Mouse (Mus musculus) kidney, postnatal 4 days (tissue): Measurements from ENCODE around the gene H2-Eb2.

Experiments
- DNase-seq, 2 experiments: peaks; one replicate each; pipeline ENCODE4 v3.0.0; 2021; ENCODE audit warnings: mixed read lengths in 2 of 2

Gene H2-Eb2

DNA sequence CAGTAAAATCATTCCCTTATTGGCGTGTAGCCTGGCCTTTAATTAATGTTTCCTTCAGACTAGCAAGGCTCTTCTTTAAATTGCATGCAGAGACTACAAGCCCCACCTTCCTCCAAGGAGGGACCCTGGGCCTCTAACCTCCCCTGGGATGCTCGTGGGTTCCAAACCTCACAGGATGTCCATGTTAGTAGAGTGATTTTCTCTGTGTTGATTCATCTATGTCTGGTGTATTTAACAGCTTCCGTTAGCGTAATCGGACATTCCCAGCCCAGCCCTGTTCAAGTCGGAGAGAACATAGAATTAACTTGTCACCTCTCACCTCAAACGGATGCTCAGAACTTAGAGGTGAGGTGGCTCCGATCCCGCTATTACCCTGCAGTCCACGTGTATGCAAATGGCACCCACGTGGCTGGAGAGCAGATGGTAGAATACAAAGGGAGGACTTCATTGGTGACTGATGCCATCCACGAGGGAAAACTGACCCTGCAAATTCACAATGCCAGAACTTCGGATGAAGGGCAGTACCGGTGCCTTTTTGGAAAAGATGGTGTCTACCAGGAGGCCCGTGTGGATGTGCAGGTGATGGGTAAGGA, 37.6 kb downstream of the H2-Eb2 start:
- DNase-seq = no peak

DNA sequence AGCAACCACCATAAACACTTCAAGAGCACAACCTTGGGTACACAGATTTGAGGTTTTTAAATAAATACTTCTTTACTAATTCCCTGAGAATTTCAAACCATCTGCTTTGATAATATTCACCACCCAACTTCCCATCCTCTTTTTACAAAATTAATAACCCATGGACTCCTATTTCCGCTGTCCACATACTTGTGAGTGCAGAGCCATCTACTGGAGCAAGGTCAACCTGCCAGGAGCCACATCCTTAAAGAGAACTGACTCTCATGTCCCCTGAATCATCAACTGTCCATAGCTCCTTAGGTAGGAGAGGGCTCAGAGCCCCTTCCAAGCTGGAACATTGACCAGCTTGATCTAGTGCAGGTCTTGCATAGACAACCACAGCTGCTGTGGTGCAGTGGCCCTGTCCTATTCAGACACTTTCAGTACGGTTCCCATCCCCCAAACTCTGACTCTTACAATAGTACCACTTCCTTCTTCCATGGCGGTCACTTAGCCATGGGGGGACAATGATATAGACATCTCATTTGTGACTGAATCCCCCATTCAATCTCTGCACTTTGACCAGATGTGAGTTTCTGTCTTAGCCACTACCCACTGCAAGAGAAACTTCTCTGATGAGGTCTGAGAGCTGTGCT, 38.3 kb downstream of the H2-Eb2 start:
- DNase-seq = no peak

DNA sequence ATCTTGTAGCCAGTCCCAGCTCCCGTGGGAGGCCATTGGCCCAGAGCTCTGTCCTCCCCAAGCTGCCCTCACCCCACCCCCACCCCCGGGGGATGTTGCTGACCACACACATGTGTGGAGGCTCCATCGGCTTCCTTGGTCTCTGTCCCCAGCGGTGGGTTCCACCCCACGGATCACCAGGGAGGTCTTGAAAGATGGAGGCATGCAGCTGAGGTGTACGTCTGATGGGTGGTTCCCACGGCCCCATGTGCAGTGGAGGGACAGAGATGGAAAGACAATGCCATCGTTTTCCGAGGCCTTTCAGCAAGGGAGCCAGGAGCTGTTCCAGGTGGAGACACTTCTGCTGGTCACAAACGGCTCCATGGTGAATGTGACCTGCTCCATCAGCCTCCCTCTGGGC, 39.6 kb downstream of the H2-Eb2 start:
- peak in 1 of 2 experiments; percentile 12 for DNase-seq

DNA sequence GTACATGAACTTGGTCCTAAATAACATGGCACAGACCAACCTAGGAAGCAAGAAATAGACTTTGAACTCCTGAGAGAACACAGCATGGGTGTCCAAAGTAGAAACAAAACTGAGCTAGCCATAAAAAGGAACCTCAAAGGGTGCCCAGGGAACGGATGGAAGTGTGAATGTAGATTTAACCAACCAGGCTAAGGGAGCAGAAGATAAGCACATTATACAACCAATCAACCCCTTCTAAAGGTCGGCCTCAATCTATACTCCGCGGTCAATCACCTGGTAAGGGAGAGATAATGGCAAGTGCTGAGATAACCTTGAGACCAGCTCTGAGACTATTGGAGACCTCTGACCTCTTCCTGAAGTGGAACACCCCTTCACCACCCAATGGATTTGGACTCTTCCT, 45.1 kb downstream of the H2-Eb2 start:
- DNase-seq = no peak

DNA sequence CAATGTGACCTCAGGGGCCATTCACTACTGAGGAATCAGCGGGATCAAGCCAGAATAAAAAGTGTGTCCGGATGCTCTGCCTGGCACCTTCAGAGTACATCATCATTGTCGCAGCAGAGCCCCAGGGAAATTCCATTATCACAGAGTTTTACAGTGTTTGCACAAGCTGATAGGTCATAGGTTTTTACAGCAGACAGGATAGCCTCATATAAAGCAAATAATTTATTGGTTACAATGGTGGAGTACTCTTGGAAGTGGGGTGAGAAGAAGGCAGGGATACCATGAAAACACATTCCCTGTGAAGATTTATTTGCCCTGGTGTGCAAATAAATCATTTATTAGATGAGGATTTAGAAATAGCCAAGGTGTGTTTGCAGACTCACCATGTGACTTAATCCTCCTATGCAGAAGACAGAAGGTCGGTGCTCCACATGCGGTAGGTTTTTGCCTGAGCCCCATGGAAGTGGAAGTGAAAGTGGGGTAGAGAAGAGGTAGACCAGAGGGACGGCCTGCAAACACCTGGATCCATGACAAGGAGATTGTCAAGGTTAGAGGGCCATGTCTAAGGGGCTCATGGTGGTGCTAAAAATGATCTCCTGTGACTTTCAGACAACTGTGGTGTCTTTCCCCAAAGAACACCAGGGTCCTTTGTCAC, 47.7 kb downstream of the H2-Eb2 start:
- no peak for DNase-seq

DNA sequence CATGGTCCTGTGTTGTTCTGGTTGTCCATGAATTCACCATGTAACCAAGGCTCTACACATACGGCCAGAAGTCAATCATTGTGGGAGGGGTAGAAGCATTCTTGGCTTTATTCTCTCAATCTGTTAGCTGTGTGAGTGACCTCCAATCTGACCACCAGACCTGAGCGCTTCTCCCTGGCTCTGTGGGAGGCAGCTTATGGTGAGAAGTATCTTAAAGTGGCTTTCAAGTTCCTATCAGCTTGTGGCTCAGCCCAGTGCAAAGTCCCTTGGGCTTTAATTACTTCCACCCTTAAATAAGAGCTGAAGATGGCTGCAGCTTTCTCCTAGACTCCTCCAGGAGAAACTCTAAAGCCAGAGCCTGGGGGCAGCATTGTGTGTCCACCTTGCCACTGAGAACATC, 51.4 kb downstream of the H2-Eb2 start, which contains the start of gene Btnl1:
Btnl1 (plus strand) TSS at position 286 of the 400 bp plus-strand sequence.
- no peak for DNase-seq

DNA sequence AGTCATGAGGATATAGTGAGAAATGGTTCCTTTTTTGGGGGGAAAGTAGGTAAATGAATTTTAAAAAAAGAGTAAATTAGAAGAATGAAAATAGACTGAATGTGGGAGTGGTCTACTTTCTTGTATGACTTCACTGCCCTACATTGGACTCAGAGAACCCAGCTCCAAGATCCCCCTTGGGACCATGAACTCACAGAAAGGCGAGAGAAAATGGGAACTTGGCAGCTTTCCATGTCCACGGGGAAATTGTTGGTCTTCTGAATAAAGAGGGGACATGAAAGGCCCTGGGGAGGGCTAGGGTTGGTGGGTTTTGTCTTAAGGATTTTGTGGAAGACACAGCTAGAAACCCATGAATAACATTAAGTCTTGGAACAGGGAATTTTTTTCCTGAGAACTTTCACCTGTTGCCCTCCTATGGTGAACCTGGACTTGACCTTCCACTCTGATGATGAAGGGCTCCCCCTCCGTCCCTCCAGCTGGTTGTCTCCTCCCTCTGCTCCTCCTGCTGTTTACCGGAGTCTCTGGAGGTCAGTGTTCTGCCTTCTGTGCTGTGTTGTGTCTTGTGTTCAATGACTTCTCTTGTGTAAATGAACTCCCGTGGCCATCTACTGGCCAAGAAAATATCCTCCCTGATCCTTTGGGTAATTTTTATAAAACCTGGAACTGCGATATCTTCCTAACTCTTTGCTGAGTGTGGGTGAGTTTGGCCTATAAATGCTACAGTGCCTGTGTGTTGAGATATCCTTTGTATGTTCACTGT, 52.2 kb downstream of the H2-Eb2 start:
- no peak for DNase-seq

DNA sequence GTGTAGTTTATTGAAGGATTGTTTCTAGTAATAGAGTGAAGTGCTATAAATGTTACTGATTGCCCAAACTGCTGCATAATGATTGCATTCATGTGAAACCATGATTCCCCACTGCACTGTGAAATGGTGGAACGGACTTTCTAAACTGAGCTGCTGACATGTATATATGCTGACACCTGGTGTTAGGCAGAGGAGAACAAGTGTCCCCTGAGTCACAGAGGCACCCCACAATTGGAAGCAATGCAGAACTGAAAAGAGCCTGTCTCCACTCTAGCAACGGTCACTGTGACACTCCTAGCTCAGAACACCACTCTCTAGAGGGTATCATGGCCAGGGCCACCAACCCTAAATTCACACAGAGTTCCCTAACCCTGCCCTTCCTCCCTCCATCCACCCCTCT, 53.3 kb downstream of the H2-Eb2 start:
- no peak for DNase-seq

DNA sequence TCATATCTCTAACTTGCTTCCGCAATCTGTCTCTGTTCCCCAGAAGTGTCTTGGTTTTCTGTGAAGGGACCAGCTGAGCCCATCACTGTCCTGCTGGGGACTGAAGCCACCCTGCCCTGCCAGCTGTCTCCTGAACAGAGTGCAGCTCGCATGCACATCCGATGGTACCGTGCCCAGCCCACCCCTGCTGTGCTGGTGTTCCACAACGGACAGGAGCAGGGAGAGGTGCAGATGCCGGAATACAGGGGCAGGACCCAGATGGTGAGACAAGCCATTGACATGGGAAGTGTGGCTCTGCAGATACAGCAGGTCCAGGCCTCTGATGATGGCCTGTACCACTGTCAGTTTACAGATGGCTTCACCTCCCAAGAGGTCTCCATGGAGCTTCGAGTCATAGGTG, 54.0 kb downstream of the H2-Eb2 start:
- no peak for DNase-seq

DNA sequence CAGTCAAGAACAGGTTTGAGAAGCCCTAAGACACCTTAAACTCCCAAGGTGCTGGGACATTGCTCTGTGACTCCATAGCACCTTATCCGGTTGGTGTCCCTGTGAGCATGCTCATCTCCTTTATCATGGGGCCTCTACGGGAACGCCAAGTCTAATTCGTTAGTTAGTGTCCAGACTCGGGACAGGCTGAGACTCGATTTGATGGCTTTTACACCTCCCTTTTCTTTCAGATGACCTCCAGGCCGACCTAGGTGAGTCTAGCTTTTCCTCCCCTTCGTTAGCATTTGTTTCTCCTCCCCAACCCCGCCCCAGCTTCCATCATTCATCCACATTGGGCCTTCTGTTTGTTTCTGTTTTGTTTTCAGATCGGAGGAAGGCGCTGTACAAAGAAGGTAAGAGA, 56.4 kb downstream of the H2-Eb2 start:
- DNase-seq = no peak

DNA sequence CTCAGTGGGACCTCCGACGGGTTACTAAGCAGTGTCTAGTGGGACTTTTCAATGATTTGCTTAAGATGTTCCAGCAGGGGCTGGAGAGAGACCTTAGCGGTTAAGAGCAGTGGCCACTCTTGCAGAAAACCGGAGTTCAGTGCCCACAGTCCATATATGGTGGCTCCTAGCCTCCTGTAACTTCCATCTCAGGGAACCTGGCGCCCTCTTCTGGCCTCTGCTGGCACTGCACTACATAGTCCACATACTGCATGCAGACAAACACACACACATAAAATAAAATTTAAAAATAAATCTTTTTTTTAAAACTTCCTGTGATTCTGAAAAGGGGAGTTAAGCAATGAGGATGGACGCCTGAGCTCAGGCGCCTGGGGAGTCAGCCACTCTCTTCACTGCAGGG, 57.7 kb downstream of the H2-Eb2 start:
- peak; percentile 56 to 60 for DNase-seq

DNA sequence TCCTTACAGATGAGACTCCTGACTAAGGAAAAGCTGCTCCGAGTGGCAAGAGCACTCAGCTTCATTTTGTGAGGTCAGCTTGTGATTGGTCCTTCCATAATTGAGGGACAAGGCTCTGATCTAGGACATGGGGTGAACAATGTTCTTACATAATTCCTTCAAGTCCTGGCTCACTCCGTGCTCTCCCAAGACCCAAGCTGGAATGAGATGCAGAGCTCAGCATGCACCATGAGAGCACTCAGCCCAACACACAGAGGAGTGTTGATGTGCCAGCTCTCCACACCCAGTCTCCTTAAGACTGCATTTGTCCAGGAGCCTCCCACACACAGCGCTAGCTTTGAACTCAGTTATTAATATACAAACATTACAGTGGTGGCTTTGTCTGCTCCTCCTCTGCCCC, 59.2 kb downstream of the H2-Eb2 start:
- peak in 1 of 2 experiments; percentile 11 for DNase-seq

DNA sequence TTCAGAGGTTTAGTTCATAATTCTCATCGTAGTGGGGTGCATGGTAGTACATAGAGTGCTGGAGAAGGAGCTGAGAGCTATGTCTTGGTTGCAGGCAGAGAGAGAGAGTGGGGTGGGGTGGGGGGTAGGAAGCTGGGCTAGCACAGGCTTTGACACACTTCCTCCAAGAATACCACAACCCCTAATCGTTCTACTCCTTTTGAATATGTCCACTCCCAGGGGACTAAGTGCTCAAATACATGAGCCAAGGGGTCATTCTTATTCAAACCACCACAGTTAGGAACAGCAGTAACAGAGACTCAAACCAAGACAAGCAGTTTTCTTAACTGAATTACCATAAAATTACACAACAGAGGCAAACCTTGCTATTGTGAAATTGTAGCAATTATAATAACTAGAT, 61.2 kb downstream of the H2-Eb2 start:
- DNase-seq = no peak

DNA sequence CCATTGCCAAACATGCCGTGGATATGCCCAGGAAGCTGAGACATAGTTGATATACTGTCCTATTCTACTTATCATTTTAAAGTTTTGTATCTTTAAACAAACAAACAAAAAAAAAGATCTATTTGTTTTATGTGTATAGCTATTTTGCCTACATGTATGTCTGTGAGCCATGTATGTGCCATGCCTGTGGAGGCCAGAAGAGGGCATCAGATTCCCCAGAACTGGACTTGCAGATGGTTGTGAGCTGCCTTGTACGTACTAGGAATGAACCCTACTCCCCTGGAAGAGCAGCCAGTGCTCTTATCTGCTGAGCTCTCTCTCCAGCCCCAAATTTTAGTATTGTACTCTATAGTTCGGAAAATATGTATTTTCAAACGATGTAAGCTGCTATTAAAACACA, 63.0 kb downstream of the H2-Eb2 start:
- DNase-seq = peak; percentile 60 to 71
